Mouse (Mus musculus): Measurements from ENCODE around the gene Tbc1d22a. TPM values are rescaled to one million over a fixed set of nuclear protein-coding genes. Genes with fewer than 3 reads are reported as not detected.

Gene Tbc1d22a
- polyA plus RNA-seq, 1 experiment = 34.7 TPM

- TF ChIP-seq CTCF (IDR thresholded peaks at IDR 0.05; ENCODE audit: insufficient read depth, low read length) (no peak), POLR2A (IDR thresholded peaks at IDR 0.05; ENCODE audit: borderline replicate concordance, extremely low read depth, low read depth, low read length) (no peak)
- DNase-seq = no peak
- WGBS = 52% methylated on average over 11 of the region's 11 CpGs
- Histone ChIP-seq H3K4me3 (replicated peaks; ENCODE audit: extremely low read depth, low read depth, low read length) (no peak overlapping the region), H3K4me1 (ENCODE audit: control insufficient read depth, insufficient read depth, low read length) (peaks cover 10% of the 10 kb centered on the region)
Measured at GRCm38 (mm10) chr15:86229623-86230022, 15.4 kb downstream of the Tbc1d22a start.

GRCm38 (mm10) chr15:86231170-86231569 is 16.9 kb downstream of the Tbc1d22a start:
- TF ChIP-seq POLR2A (IDR thresholded peaks at IDR 0.05; ENCODE audit: borderline replicate concordance, extremely low read depth, low read depth, low read length) (no peak), CTCF (IDR thresholded peaks at IDR 0.05; ENCODE audit: insufficient read depth, low read length) (no peak)
- Histone ChIP-seq H3K4me1 (ENCODE audit: control insufficient read depth, insufficient read depth, low read length) (peaks cover 7% of the 10 kb centered on the region), H3K4me3 (replicated peaks; ENCODE audit: extremely low read depth, low read depth, low read length) (no peak overlapping the region)
- DNase-seq = no peak
- WGBS = 95% methylated on average over 1 of the region's 1 CpGs

GRCm38 (mm10) chr15:86231831-86232512 is 17.7 kb downstream of the Tbc1d22a start:
- no peak for DNase-seq
- Histone ChIP-seq H3K4me1 (ENCODE audit: control insufficient read depth, insufficient read depth, low read length) (peaks cover 7% of the 10 kb centered on the region), H3K4me3 (replicated peaks; ENCODE audit: extremely low read depth, low read depth, low read length) (no peak overlapping the region)
- TF ChIP-seq POLR2A (IDR thresholded peaks at IDR 0.05; ENCODE audit: borderline replicate concordance, extremely low read depth, low read depth, low read length) = no peak
- no peak for TF ChIP-seq CTCF (IDR thresholded peaks at IDR 0.05; ENCODE audit: insufficient read depth, low read length)
- 41% methylated on average over 7 of the region's 7 CpGs for WGBS

- WGBS = 93% methylated on average over 5 of the region's 5 CpGs
- DNase-seq = no peak
Measured at GRCm38 (mm10) chr15:86234001-86234400, 19.7 kb downstream of the Tbc1d22a start.

GRCm38 (mm10) chr15:86234517-86235441 is 20.5 kb downstream of the Tbc1d22a start:
- 74% methylated on average over 22 of the region's 22 CpGs for WGBS
- no peak overlapping the region for H3K4me3 ChIP-seq (replicated peaks; ENCODE audit: extremely low read depth, low read depth, low read length)
- peaks cover 5% of the 10 kb centered on the region; the same call in 1 of the 2 replicates for H3K4me1 ChIP-seq (ENCODE audit: control insufficient read depth, insufficient read depth, low read length)
- no peak for DNase-seq
- TF ChIP-seq POLR2A (IDR thresholded peaks at IDR 0.05; ENCODE audit: borderline replicate concordance, extremely low read depth, low read depth, low read length) = no peak
- TF ChIP-seq CTCF (IDR thresholded peaks at IDR 0.05; ENCODE audit: insufficient read depth, low read length) = no peak

More at GRCm38 (mm10) chr15:86234001-86234400, 19.7 kb downstream of the Tbc1d22a start:
- no peak overlapping the region for H3K4me3 ChIP-seq (replicated peaks; ENCODE audit: extremely low read depth, low read depth, low read length)
- H3K4me1 ChIP-seq (ENCODE audit: control insufficient read depth, insufficient read depth, low read length) = peaks cover 5% of the 10 kb centered on the region; the same call in 1 of the 2 replicates
- TF ChIP-seq CTCF (IDR thresholded peaks at IDR 0.05; ENCODE audit: insufficient read depth, low read length) (no peak), POLR2A (IDR thresholded peaks at IDR 0.05; ENCODE audit: borderline replicate concordance, extremely low read depth, low read depth, low read length) (no peak)

- WGBS = 24% methylated on average over 4 of the region's 4 CpGs
- Histone ChIP-seq H3K4me3 (replicated peaks; ENCODE audit: extremely low read depth, low read depth, low read length) (no peak overlapping the region), H3K4me1 (ENCODE audit: control insufficient read depth, insufficient read depth, low read length) (peaks cover 5% of the 10 kb centered on the region; the same call in 1 of the 2 replicates)
- no peak for TF ChIP-seq POLR2A (IDR thresholded peaks at IDR 0.05; ENCODE audit: borderline replicate concordance, extremely low read depth, low read depth, low read length)
- TF ChIP-seq CTCF (IDR thresholded peaks at IDR 0.05; ENCODE audit: insufficient read depth, low read length) = peak; percentile 85
- peak; percentile 60 for DNase-seq
Measured at GRCm38 (mm10) chr15:86236252-86236651, 22.0 kb downstream of the Tbc1d22a start.

- TF ChIP-seq POLR2A (IDR thresholded peaks at IDR 0.05; ENCODE audit: borderline replicate concordance, extremely low read depth, low read depth, low read length) (no peak), CTCF (IDR thresholded peaks at IDR 0.05; ENCODE audit: insufficient read depth, low read length) (no peak)
- WGBS = 92% methylated on average over 3 of the region's 3 CpGs
Measured at GRCm38 (mm10) chr15:86238076-86238475, 23.8 kb downstream of the Tbc1d22a start.

GRCm38 (mm10) chr15:86239068-86239467 is 24.8 kb downstream of the Tbc1d22a start:
- H3K4me1 ChIP-seq (ENCODE audit: control insufficient read depth, insufficient read depth, low read length) = no peaks in the 10 kb centered on the region; the same call in 1 of the 2 replicates
- 85% methylated on average over 6 of the region's 6 CpGs for WGBS
- H3K4me3 ChIP-seq (replicated peaks; ENCODE audit: extremely low read depth, low read depth, low read length) = no peak overlapping the region
- DNase-seq = no peak
- TF ChIP-seq POLR2A (IDR thresholded peaks at IDR 0.05; ENCODE audit: borderline replicate concordance, extremely low read depth, low read depth, low read length) (no peak), CTCF (IDR thresholded peaks at IDR 0.05; ENCODE audit: insufficient read depth, low read length) (no peak)

More at GRCm38 (mm10) chr15:86238076-86238475, 23.8 kb downstream of the Tbc1d22a start:
- H3K4me3 ChIP-seq (replicated peaks; ENCODE audit: extremely low read depth, low read depth, low read length) = no peak overlapping the region
- no peak for DNase-seq
- no peaks in the 10 kb centered on the region for H3K4me1 ChIP-seq (ENCODE audit: control insufficient read depth, insufficient read depth, low read length)

GRCm38 (mm10) chr15:86239801-86240200 is 25.5 kb downstream of the Tbc1d22a start:
- peak; percentile 52 for DNase-seq
- TF ChIP-seq POLR2A (IDR thresholded peaks at IDR 0.05; ENCODE audit: borderline replicate concordance, extremely low read depth, low read depth, low read length) (no peak), CTCF (IDR thresholded peaks at IDR 0.05; ENCODE audit: insufficient read depth, low read length) (peak; percentile 73)
- 35% methylated on average over 10 of the region's 10 CpGs for WGBS

More at GRCm38 (mm10) chr15:86239801-86240200, 25.5 kb downstream of the Tbc1d22a start:
- H3K4me1 ChIP-seq (ENCODE audit: control insufficient read depth, insufficient read depth, low read length) = no peaks in the 10 kb centered on the region; the same call in 1 of the 2 replicates
- no peak overlapping the region for H3K4me3 ChIP-seq (replicated peaks; ENCODE audit: extremely low read depth, low read depth, low read length)
